Mouse (Mus musculus): ENCODE results near the gene Nckap5. TPM values are rescaled to one million over a fixed set of nuclear protein-coding genes. Genes with fewer than 3 reads are reported as not detected.

Gene Nckap5
- polyA plus RNA-seq, 1 experiment from 2014 or later = 45.0 TPM

GRCm38 (mm10) chr1:126443890-126444289 lies 386.7 kb downstream of the Nckap5 start:
- WGBS = 30% methylated on average over 2 of the region's 2 CpGs

DNA sequence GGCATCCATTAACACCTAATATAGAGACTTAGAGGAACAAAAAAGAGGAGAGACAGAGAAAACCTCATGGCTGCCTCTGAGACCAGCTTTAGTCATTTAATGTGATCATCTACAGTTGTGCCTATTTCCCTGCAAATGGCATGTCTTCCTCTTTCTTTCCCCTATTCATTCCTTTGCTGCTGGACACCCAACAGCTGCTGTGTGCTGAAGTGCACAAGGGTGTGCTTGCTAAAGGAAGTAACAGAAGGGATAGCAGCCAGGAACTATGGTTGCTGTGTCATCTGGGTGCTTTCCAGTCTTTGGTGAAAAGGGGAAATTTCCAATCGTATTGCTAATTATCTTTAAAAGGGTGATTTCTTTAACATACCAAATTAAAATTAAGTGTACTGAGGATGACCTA lies 387.9 kb downstream of the Nckap5 start:
- Histone ChIP-seq H3K9me3 (ENCODE audit: control insufficient read depth, low read length) (no peaks in the 10 kb centered on the region), H3K27me3 (ENCODE audit: control insufficient read depth, insufficient read depth, low read depth, low read length) (no peaks in the 10 kb centered on the region), H3K9ac (ENCODE audit: low read length) (no peak overlapping the region), H3K4me1 (replicated peaks; ENCODE audit: control insufficient read depth, insufficient read depth, low read length) (peaks cover 12% of the 10 kb centered on the region), H3K27ac (ENCODE audit: low read length) (no peak overlapping the region), H3K4me3 (ENCODE audit: low read length) (no peak overlapping the region), H3K36me3 (ENCODE audit: control insufficient read depth, insufficient read depth, low read length) (0 out of 2 replicates have a peak, but pooled peaks cover 2% of the 10 kb centered on the region), H3K4me2 (ENCODE audit: low read depth, low read length) (no peak overlapping the region)
- no peak for ATAC-seq (ENCODE audit: low read depth)
- WGBS = 80% methylated on average over 1 of the region's 1 CpGs

More at GRCm38 (mm10) chr1:126443890-126444289, 386.7 kb downstream of the Nckap5 start:
- 0 out of 2 replicates have a peak, but pooled peaks cover 2% of the 10 kb centered on the region for H3K36me3 ChIP-seq (ENCODE audit: control insufficient read depth, insufficient read depth, low read length)
- no peak overlapping the region for H3K4me3 ChIP-seq (ENCODE audit: low read length)
- ATAC-seq (ENCODE audit: low read depth) = no peak
- no peak overlapping the region; the same call in 1 of the 2 replicates for H3K27ac ChIP-seq (ENCODE audit: low read length)
- peaks cover 12% of the 10 kb centered on the region for H3K4me1 ChIP-seq (replicated peaks; ENCODE audit: control insufficient read depth, insufficient read depth, low read length)
- H3K27me3 ChIP-seq (ENCODE audit: control insufficient read depth, insufficient read depth, low read depth, low read length) = no peaks in the 10 kb centered on the region
- no peak overlapping the region for H3K4me2 ChIP-seq (ENCODE audit: low read depth, low read length)
- no peaks in the 10 kb centered on the region for H3K9me3 ChIP-seq (ENCODE audit: control insufficient read depth, low read length)
- no peak overlapping the region for H3K9ac ChIP-seq (ENCODE audit: low read length)

DNA sequence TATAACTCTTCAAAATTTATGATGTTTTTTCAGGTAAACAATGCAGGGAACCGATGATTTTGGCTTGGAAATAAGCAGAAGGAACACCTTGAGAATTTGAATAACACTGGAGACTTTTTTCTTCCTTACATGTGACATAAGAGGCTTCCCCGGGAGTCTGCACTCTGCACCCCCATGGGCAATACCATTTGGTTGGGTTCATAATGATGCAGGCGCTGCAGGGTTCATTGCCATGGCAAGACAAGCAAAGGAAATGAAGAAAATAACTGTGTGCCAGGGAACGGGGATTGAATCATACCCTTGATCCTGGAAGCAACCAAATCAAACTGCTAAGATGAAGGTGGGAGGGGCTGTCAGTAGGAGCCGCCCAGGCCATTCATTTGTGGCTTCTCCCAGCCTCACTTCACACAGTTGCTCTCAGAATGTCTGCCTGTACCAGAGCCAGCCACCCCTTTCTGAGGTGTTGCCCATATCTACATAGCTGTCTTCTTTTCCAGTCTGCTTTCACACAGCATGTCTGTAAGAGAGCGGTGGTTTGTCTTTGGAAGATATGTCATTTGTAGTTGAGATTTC lies 392.5 kb downstream of the Nckap5 start:
- ATAC-seq (ENCODE audit: low read depth) = no peak
- peaks cover 8% of the 10 kb centered on the region; the same call in 1 of the 2 replicates for H3K4me1 ChIP-seq (replicated peaks; ENCODE audit: control insufficient read depth, insufficient read depth, low read length)
- H3K4me3 ChIP-seq (ENCODE audit: low read length) = no peak overlapping the region
- H3K27ac ChIP-seq (ENCODE audit: low read length) = no peak overlapping the region
- H3K9me3 ChIP-seq (ENCODE audit: control insufficient read depth, low read length) = no peaks in the 10 kb centered on the region; the same call in 1 of the 2 replicates
- H3K36me3 ChIP-seq (ENCODE audit: control insufficient read depth, insufficient read depth, low read length) = no peaks in the 10 kb centered on the region
- no peak overlapping the region for H3K4me2 ChIP-seq (ENCODE audit: low read depth, low read length)
- H3K27me3 ChIP-seq (ENCODE audit: control insufficient read depth, insufficient read depth, low read depth, low read length) = no peaks in the 10 kb centered on the region
- 76% methylated on average over 6 of the region's 6 CpGs for WGBS
- no peak overlapping the region for H3K9ac ChIP-seq (ENCODE audit: low read length)

- Histone ChIP-seq H3K9me3 (ENCODE audit: control insufficient read depth, low read length) (no peaks in the 10 kb centered on the region; the same call in 1 of the 2 replicates), H3K27me3 (ENCODE audit: control insufficient read depth, insufficient read depth, low read depth, low read length) (no peaks in the 10 kb centered on the region), H3K27ac (ENCODE audit: low read length) (no peak overlapping the region), H3K4me3 (ENCODE audit: low read length) (no peak overlapping the region), H3K4me1 (replicated peaks; ENCODE audit: control insufficient read depth, insufficient read depth, low read length) (peaks cover under 1% of the 10 kb centered on the region; the same call in 1 of the 2 replicates), H3K36me3 (ENCODE audit: control insufficient read depth, insufficient read depth, low read length) (no peaks in the 10 kb centered on the region), H3K4me2 (ENCODE audit: low read depth, low read length) (no peak overlapping the region), H3K9ac (ENCODE audit: low read length) (no peak overlapping the region)
- no peak for ATAC-seq (ENCODE audit: low read depth)
- WGBS = 82% methylated on average over 9 of the region's 9 CpGs
These were observed 393.5 kb downstream of the Nckap5 start for GRCm38 (mm10) chr1:126436937-126437667.

DNA sequence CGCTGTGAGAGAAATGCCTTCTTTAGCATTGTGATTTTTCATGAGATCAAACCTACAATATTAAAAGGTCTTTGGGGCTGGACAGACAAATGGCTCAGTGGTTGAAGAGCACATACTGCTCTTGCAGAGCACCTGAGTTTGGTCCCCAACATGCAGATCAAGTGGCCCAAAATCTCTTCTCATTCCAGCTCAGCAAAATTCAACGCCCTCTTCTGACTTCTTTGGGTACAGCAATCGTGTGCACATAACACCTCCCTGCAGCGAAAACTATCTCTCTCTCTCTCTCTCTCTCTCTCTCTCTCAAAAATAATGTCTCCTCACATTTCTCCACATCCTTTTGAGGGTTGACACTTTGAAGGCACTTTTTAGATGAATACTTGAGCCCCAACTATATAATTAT lies 398.3 kb downstream of the Nckap5 start:
- Histone ChIP-seq H3K4me2 (ENCODE audit: low read depth, low read length) (no peak overlapping the region), H3K4me1 (replicated peaks; ENCODE audit: control insufficient read depth, insufficient read depth, low read length) (no peaks in the 10 kb centered on the region), H3K27ac (ENCODE audit: low read length) (no peak overlapping the region), H3K9ac (ENCODE audit: low read length) (no peak overlapping the region), H3K36me3 (ENCODE audit: control insufficient read depth, insufficient read depth, low read length) (peaks cover 5% of the 10 kb centered on the region; the same call in 1 of the 2 replicates), H3K27me3 (ENCODE audit: control insufficient read depth, insufficient read depth, low read depth, low read length) (no peaks in the 10 kb centered on the region), H3K9me3 (ENCODE audit: control insufficient read depth, low read length) (no peaks in the 10 kb centered on the region; the same call in 1 of the 2 replicates), H3K4me3 (ENCODE audit: low read length) (no peak overlapping the region)
- 87% methylated on average over 4 of the region's 4 CpGs for WGBS
- ATAC-seq (ENCODE audit: low read depth) = no peak

- H3K9ac ChIP-seq (ENCODE audit: low read length) = no peak overlapping the region
- H3K9me3 ChIP-seq (ENCODE audit: control insufficient read depth, low read length) = no peaks in the 10 kb centered on the region; the same call in 1 of the 2 replicates
- H3K4me1 ChIP-seq (replicated peaks; ENCODE audit: control insufficient read depth, insufficient read depth, low read length) = no peaks in the 10 kb centered on the region
- no peaks in the 10 kb centered on the region for H3K27me3 ChIP-seq (ENCODE audit: control insufficient read depth, insufficient read depth, low read depth, low read length)
- no peak for ATAC-seq (ENCODE audit: low read depth)
- no peak overlapping the region for H3K27ac ChIP-seq (ENCODE audit: low read length)
- no peak overlapping the region for H3K4me3 ChIP-seq (ENCODE audit: low read length)
- no peak overlapping the region for H3K4me2 ChIP-seq (ENCODE audit: low read depth, low read length)
- WGBS = 25% methylated on average over 5 of the region's 5 CpGs
- H3K36me3 ChIP-seq (ENCODE audit: control insufficient read depth, insufficient read depth, low read length) = peaks cover 5% of the 10 kb centered on the region; the same call in 1 of the 2 replicates
These were observed 399.0 kb downstream of the Nckap5 start for GRCm38 (mm10) chr1:126431594-126431993.

- Histone ChIP-seq H3K4me1 (replicated peaks; ENCODE audit: control insufficient read depth, insufficient read depth, low read length) (no peaks in the 10 kb centered on the region), H3K36me3 (ENCODE audit: control insufficient read depth, insufficient read depth, low read length) (no peaks in the 10 kb centered on the region), H3K9me3 (ENCODE audit: control insufficient read depth, low read length) (no peaks in the 10 kb centered on the region), H3K4me3 (ENCODE audit: low read length) (no peak overlapping the region), H3K9ac (ENCODE audit: low read length) (no peak overlapping the region), H3K27me3 (ENCODE audit: control insufficient read depth, insufficient read depth, low read depth, low read length) (no peaks in the 10 kb centered on the region), H3K27ac (ENCODE audit: low read length) (no peak overlapping the region), H3K4me2 (ENCODE audit: low read depth, low read length) (no peak overlapping the region)
- no peak for ATAC-seq (ENCODE audit: low read depth)
- 74% methylated on average over 5 of the region's 5 CpGs for WGBS
These were observed 419.2 kb downstream of the Nckap5 start for GRCm38 (mm10) chr1:126411426-126411825.

DNA sequence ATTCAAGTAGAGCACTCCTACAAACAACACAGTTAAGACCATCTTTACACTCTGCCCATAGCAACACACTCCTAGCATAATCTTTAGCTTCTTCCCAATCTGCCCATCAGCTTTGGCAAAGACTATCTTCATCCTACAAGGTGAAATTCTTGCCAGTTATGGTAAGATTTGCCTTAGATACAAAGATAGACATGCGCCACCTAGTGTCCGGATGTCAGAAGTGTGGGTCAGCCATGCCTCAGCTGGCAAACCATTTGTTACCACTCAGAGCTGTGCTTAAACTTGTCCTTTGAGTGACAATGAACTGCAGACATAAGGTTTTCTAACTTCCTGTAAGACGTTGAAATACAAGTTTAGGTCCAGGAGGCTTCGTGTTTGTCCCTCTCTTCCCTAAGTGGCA lies 422.7 kb downstream of the Nckap5 start:
- Histone ChIP-seq H3K9ac (ENCODE audit: low read length) (no peak overlapping the region), H3K4me1 (replicated peaks; ENCODE audit: control insufficient read depth, insufficient read depth, low read length) (no peaks in the 10 kb centered on the region), H3K4me3 (ENCODE audit: low read length) (no peak overlapping the region), H3K4me2 (ENCODE audit: low read depth, low read length) (no peak overlapping the region), H3K27me3 (ENCODE audit: control insufficient read depth, insufficient read depth, low read depth, low read length) (no peaks in the 10 kb centered on the region), H3K27ac (ENCODE audit: low read length) (no peak overlapping the region), H3K36me3 (ENCODE audit: control insufficient read depth, insufficient read depth, low read length) (no peaks in the 10 kb centered on the region), H3K9me3 (ENCODE audit: control insufficient read depth, low read length) (no peaks in the 10 kb centered on the region)
- 9% methylated on average over 4 of the region's 4 CpGs for WGBS
- no peak for ATAC-seq (ENCODE audit: low read depth)

- no peak overlapping the region for H3K4me2 ChIP-seq (ENCODE audit: low read depth, low read length)
- 0 out of 2 replicates have a peak, but pooled peaks cover 4% of the 10 kb centered on the region for H3K36me3 ChIP-seq (ENCODE audit: control insufficient read depth, insufficient read depth, low read length)
- WGBS = 84% methylated on average over 2 of the region's 2 CpGs
- no peak for ATAC-seq (ENCODE audit: low read depth)
- H3K27ac ChIP-seq (ENCODE audit: low read length) = no peak overlapping the region
- H3K9ac ChIP-seq (ENCODE audit: low read length) = no peak overlapping the region
- no peaks in the 10 kb centered on the region for H3K27me3 ChIP-seq (ENCODE audit: control insufficient read depth, insufficient read depth, low read depth, low read length)
- H3K4me3 ChIP-seq (ENCODE audit: low read length) = no peak overlapping the region
- H3K4me1 ChIP-seq (replicated peaks; ENCODE audit: control insufficient read depth, insufficient read depth, low read length) = no peaks in the 10 kb centered on the region
- H3K9me3 ChIP-seq (ENCODE audit: control insufficient read depth, low read length) = no peaks in the 10 kb centered on the region
These were observed 425.1 kb downstream of the Nckap5 start for GRCm38 (mm10) chr1:126405543-126405942.
